8 mouse cellular contexts compared by ENCODE assay signal in the genomic region with DNA sequence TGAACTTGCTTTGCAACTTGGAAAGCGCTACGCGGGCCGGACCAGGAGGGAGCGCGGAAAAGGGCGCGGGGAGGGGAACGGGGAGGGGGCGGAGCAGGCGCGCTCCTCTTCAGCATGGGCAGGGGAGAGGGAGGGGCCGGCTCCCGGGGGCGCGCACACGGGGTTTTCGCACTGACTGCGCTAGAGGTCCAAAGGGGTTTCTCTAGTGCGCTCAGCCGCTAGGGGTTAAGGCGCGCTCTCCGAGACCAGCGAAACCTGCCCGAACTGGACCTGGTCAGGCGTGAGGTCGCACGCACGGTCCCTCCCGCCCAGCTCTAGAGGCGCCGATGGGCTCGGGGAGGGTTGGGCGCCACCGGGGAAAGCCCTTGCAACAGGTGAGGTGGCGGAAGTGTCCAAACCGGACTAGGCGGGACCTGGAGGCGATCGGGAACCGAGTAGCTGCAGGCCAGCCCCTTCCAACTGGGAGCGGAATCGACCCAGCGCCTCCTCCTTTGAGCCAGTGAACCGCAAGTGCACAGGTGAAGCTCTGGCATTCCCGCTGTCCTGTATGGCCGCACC. TPM values are rescaled to one million over a fixed set of nuclear protein-coding genes. Genes with fewer than 3 reads are reported as not detected.
DNase-seq lines count a peak whose midpoint lies in the region; ATAC-seq lines count a peak whose summit lies in the region.

No protein-coding gene starts in this region.

- peak overlapping the region; percentile 51 for H3K4me2 ChIP-seq in intestine, embryonic 14.5 days (ENCODE audit: low read length)
- H3K4me2 ChIP-seq in liver, embryonic 11.5 days = peak overlapping the region; percentile 64
- H3K4me2 ChIP-seq in neural tube, embryonic 11.5 days (ENCODE audit: low read depth) = peak overlapping the region; percentile 60

- peak; percentile 92 for ATAC-seq in intestine, embryonic 14.5 days (replicated peaks; ENCODE audit: low FRiP score, low TSS enrichment, low read depth)
- ATAC-seq in liver, embryonic 11.5 days (replicated peaks; ENCODE audit: low FRiP score) = peak; percentile 88
- peak; percentile 84 for ATAC-seq in neural tube, embryonic 11.5 days (ENCODE audit: insufficient read depth, low FRiP score, low TSS enrichment)

- WGBS in intestine, embryonic 14.5 days = 9% methylated on average over 30 of the region's 48 CpGs
- WGBS in liver, embryonic 11.5 days = 11% methylated on average over 40 of the region's 48 CpGs
- 12% methylated on average over 33 of the region's 48 CpGs for WGBS in neural tube, embryonic 11.5 days

- H3K9ac ChIP-seq in intestine, embryonic 14.5 days (ENCODE audit: low read length) = peak overlapping the region; percentile 64
- peak overlapping the region; percentile 60 for H3K9ac ChIP-seq in liver, embryonic 11.5 days (ENCODE audit: low read depth, low read length)
- peak overlapping the region; percentile 50; the same call in 1 of the 2 replicates for H3K9ac ChIP-seq in neural tube, embryonic 11.5 days (ENCODE audit: low read length)

- peak; percentile 15 to 27 for DNase-seq in cerebellum, postnatal 25 days
- DNase-seq in cerebellum, adult 18-20 months = no peak
- peak; percentile 73 for DNase-seq in embryo, embryonic 10 days (ENCODE audit: low spot score)
- peak; percentile 29 to 38 for DNase-seq in gastrocnemius, postnatal 4 days (ENCODE audit: low spot score in 2 of 2)
- DNase-seq in intestine, embryonic 14.5 days (ENCODE audit: low spot score) = peak; percentile 84
- peak; percentile 68 for DNase-seq in liver, embryonic 11.5 days (ENCODE audit: low spot score)
- peak; percentile 73 for DNase-seq in neural tube, embryonic 11.5 days (ENCODE audit: low spot score)
- DNase-seq in urinary bladder, postnatal 25 days (ENCODE audit: low spot score) = peak; percentile 33

- peaks cover 7% of the 10 kb centered on the region; the same call in 1 of the 2 replicates for H3K27me3 ChIP-seq in intestine, embryonic 14.5 days (replicated peaks; ENCODE audit: control insufficient read depth, insufficient read depth, low read length)
- peaks cover 24% of the 10 kb centered on the region for H3K27me3 ChIP-seq in liver, embryonic 11.5 days (replicated peaks; ENCODE audit: control insufficient read depth, insufficient read depth, low read length)
- peaks cover 12% of the 10 kb centered on the region for H3K27me3 ChIP-seq in neural tube, embryonic 11.5 days (ENCODE audit: control insufficient read depth, insufficient read depth, low read length)

- peak overlapping the region; percentile 54; the same call in 1 of the 2 replicates for H3K27ac ChIP-seq in intestine, embryonic 14.5 days (ENCODE audit: low read depth)
- no peak overlapping the region for H3K27ac ChIP-seq in liver, embryonic 11.5 days (ENCODE audit: low read depth, low read length)
- no peak overlapping the region for H3K27ac ChIP-seq in neural tube, embryonic 11.5 days (ENCODE audit: low read depth, low read length)

- no peaks in the 10 kb centered on the region for H3K36me3 ChIP-seq in intestine, embryonic 14.5 days (ENCODE audit: control insufficient read depth, insufficient read depth, low read length)
- no peaks in the 10 kb centered on the region for H3K36me3 ChIP-seq in liver, embryonic 11.5 days (ENCODE audit: control insufficient read depth, insufficient read depth, low read length)
- H3K36me3 ChIP-seq in neural tube, embryonic 11.5 days (ENCODE audit: control insufficient read depth, insufficient read depth, low read length) = no peaks in the 10 kb centered on the region

- H3K9me3 ChIP-seq in intestine, embryonic 14.5 days (ENCODE audit: control insufficient read depth, low read length) = no peaks in the 10 kb centered on the region
- H3K9me3 ChIP-seq in liver, embryonic 11.5 days (ENCODE audit: control insufficient read depth, low read length) = no peaks in the 10 kb centered on the region
- H3K9me3 ChIP-seq in neural tube, embryonic 11.5 days (ENCODE audit: control insufficient read depth, low read length) = no peaks in the 10 kb centered on the region

- peak overlapping the region; percentile 59 for H3K4me3 ChIP-seq in intestine, embryonic 14.5 days (ENCODE audit: low read depth, low read length)
- H3K4me3 ChIP-seq in liver, embryonic 11.5 days (ENCODE audit: low read depth, low read length) = peak overlapping the region; percentile 60
- peak overlapping the region; percentile 50 for H3K4me3 ChIP-seq in neural tube, embryonic 11.5 days (ENCODE audit: low read depth, low read length)

- H3K4me1 ChIP-seq in intestine, embryonic 14.5 days (replicated peaks; ENCODE audit: control insufficient read depth, insufficient read depth, low read length) = no peaks in the 10 kb centered on the region
- no peaks in the 10 kb centered on the region for H3K4me1 ChIP-seq in liver, embryonic 11.5 days (replicated peaks; ENCODE audit: control insufficient read depth, insufficient read depth, low read length)
- H3K4me1 ChIP-seq in neural tube, embryonic 11.5 days (ENCODE audit: control insufficient read depth, insufficient read depth, low read length) = no peaks in the 10 kb centered on the region

RNA-seq across cellular contexts. Expression of gene Shroom2, which starts 0.4 kb away (rescaled TPM):
- total RNA-seq in gastrocnemius, postnatal 4 days (2021) = 1 to 10 TPM; 8.3 to 8.6 TPM
- 8.1 and 8.7 TPM in 2 replicates for polyA plus RNA-seq in intestine, embryonic 14.5 days (2014; fragmentation: Nextera tagmentation; extraction: Ambion mirVana)
- 4.2 and 5.0 TPM in 2 replicates for polyA plus RNA-seq in liver, embryonic 11.5 days (2014; fragmentation: Nextera tagmentation; extraction: Ambion mirVana)
- polyA plus RNA-seq in neural tube, embryonic 11.5 days (2014; fragmentation: Nextera tagmentation; extraction: Ambion mirVana) = 12.4 and 13.7 TPM in 2 replicates

RNA-seq across cellular contexts. Expression of gene Gpr143, which starts 12.0 kb away (rescaled TPM):
- total RNA-seq in gastrocnemius, postnatal 4 days (2021) = under 1 TPM in 1 of 2 experiments, not detected in 1; 0.31 TPM
- 0.35 TPM in 1 of 2 replicates, not detected in the other for polyA plus RNA-seq in intestine, embryonic 14.5 days (2014; fragmentation: Nextera tagmentation; extraction: Ambion mirVana)
- polyA plus RNA-seq in liver, embryonic 11.5 days (2014; fragmentation: Nextera tagmentation; extraction: Ambion mirVana) = not detected in 2 replicates
- polyA plus RNA-seq in neural tube, embryonic 11.5 days (2014; fragmentation: Nextera tagmentation; extraction: Ambion mirVana) = not detected in 2 replicates

Comparison
In these comparisons a context has a peak if more than half of its experiments do, and no peak if none do; other contexts are left out.
1. DNase-seq: peak in cerebellum, postnatal 25 days (2 of 2), embryo, embryonic 10 days (single experiment), gastrocnemius, postnatal 4 days (2 of 2), intestine, embryonic 14.5 days (single experiment), liver, embryonic 11.5 days (single experiment), neural tube, embryonic 11.5 days (single experiment) and urinary bladder, postnatal 25 days (single experiment); none in cerebellum, adult 18-20 months (0 of 2).
2. Peak in every context shown above with its lines, with median percentiles within 50 percentile points of each other: ATAC-seq, H3K4me2 ChIP-seq, H3K4me3 ChIP-seq and H3K9ac ChIP-seq.